Mouse (Mus musculus) embryonic facial prominence, embryonic 15.5 days (tissue): ENCODE data around the gene Clcnka. TPM values are rescaled to one million over a fixed set of nuclear protein-coding genes. Genes with fewer than 3 reads are reported as not detected.
A peak's percentile ranks its signal among the peaks of the same experiment; 100 is the strongest.

Experiments used
- ATAC-seq: fragments of 200-750 bp; cut with Nextera tagmentation; 2 replicates; pipeline ENCODE4 v1.8.0; 2017; ENCODE audit warnings: low read depth, moderate TSS enrichment; ENCODE audit not compliant: insufficient number of reproducible peaks, low FRiP score, low TSS enrichment
- H3K27ac ChIP-seq: fragments of 300-500 bp; sonication (generic); replicated peaks from 2 replicates; pipeline ENCODE4 v1.5.1; 2015; ENCODE audit warnings: mild to moderate bottlenecking, inconsistent platforms
- H3K27me3 ChIP-seq: fragments of 300-500 bp; sonication (generic); 2 replicates; pipeline ENCODE4 v1.6.1; 2015; ENCODE audit warnings: inconsistent platforms
- H3K36me3 ChIP-seq: fragments of 300-500 bp; sonication (generic); 2 replicates; pipeline ENCODE4 v1.6.1; 2015; ENCODE audit warnings: mild to moderate bottlenecking, inconsistent platforms
- H3K4me1 ChIP-seq: fragments of 300-500 bp; sonication (generic); 2 replicates; pipeline ENCODE4 v1.6.1; 2015; ENCODE audit warnings: inconsistent platforms
- H3K4me2 ChIP-seq: fragments of 300-500 bp; sonication (generic); replicated peaks from 2 replicates; pipeline ENCODE4 v1.6.1; 2015; ENCODE audit warnings: mild to moderate bottlenecking, inconsistent platforms
- H3K4me3 ChIP-seq: fragments of 300-500 bp; sonication (generic); replicated peaks from 2 replicates; pipeline ENCODE4 v1.5.1; 2015; ENCODE audit warnings: mild to moderate bottlenecking, inconsistent platforms
- H3K9ac ChIP-seq: fragments of 300-500 bp; sonication (generic); 2 replicates; pipeline ENCODE4 v1.6.1; 2015; ENCODE audit warnings: inconsistent platforms
- H3K9me3 ChIP-seq: fragments of 300-500 bp; sonication (generic); replicated peaks from 2 replicates; pipeline ENCODE4 v1.6.1; 2016; ENCODE audit warnings: inconsistent platforms
- WGBS: fragments of 180-500 bp; shearing (Covaris S2); methylation state at CpG from one replicate; pipeline ENCODE4 v1.1.7; 2015; 5-methylcytosine and 5-hydroxymethylcytosine counted together
- polyA plus RNA-seq: library from polyadenylated mRNA; unstranded; fragments of >200 nt; fragmentation: Nextera tagmentation; extraction: Ambion mirVana; gene quantifications from 2 replicates; pipeline ENCODE4 v1.2.1, GENCODE M21; 2015

Gene Clcnka
- polyA plus RNA-seq, 1 experiment from 2014 or later: 0.51 TPM

DNA sequence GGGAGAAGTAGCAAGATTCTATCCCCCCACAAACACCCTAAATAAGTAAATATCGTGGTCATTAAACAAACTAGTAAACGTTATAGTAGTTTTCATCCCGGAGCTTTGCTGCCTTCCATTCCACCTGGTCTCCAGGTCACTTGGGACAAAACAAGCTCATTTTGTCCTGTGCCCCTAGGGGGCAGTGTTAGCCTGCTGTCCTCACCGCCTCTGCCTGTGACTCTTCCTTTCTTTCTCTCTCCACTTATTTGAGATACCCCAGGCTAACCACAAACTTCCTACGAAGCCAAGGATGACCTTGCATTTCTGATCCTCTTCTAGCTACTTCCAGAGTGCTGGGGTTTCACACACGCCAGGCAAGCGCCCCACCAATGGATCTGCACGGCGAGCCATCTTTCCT lies 32.5 kb upstream of the Clcnka start:
- Histone ChIP-seq H3K4me2 (no peak overlapping the region), H3K4me3 (no peak overlapping the region), H3K27me3 (no peaks in the 10 kb centered on the region), H3K9me3 (no peaks in the 10 kb centered on the region), H3K9ac (no peak overlapping the region), H3K4me1 (peaks cover 12% of the 10 kb centered on the region), H3K36me3 (no peaks in the 10 kb centered on the region), H3K27ac (no peak overlapping the region)
- 41% methylated on average over 9 of the region's 9 CpGs for WGBS
- ATAC-seq: no peak

- WGBS: 52% methylated on average over 9 of the region's 9 CpGs
Observed at GRCm38 (mm10) chr4:141429847-141430246, 31.3 kb upstream of the Clcnka start.

GRCm38 (mm10) chr4:141429381-141429780 lies 30.9 kb upstream of the Clcnka start:
- ATAC-seq: no peak
- Histone ChIP-seq H3K27ac (no peak overlapping the region), H3K36me3 (no peaks in the 10 kb centered on the region), H3K4me3 (no peak overlapping the region), H3K4me2 (no peak overlapping the region), H3K9ac (no peak overlapping the region), H3K27me3 (0 out of 2 replicates have a peak, but pooled peaks cover 2% of the 10 kb centered on the region), H3K4me1 (peaks cover 23% of the 10 kb centered on the region), H3K9me3 (no peaks in the 10 kb centered on the region)
- 81% methylated on average over 6 of the region's 6 CpGs for WGBS

More at GRCm38 (mm10) chr4:141429847-141430246, 31.3 kb upstream of the Clcnka start:
- Histone ChIP-seq H3K4me3 (no peak overlapping the region), H3K36me3 (no peaks in the 10 kb centered on the region), H3K9ac (no peak overlapping the region), H3K9me3 (no peaks in the 10 kb centered on the region), H3K4me2 (no peak overlapping the region), H3K27ac (no peak overlapping the region), H3K4me1 (peaks cover 23% of the 10 kb centered on the region), H3K27me3 (0 out of 2 replicates have a peak, but pooled peaks cover 1% of the 10 kb centered on the region)
- ATAC-seq: no peak

GRCm38 (mm10) chr4:141427921-141428320 lies 29.4 kb upstream of the Clcnka start:
- Histone ChIP-seq H3K9me3 (no peaks in the 10 kb centered on the region), H3K9ac (no peak overlapping the region), H3K4me1 (peaks cover 21% of the 10 kb centered on the region), H3K27ac (no peak overlapping the region), H3K36me3 (no peaks in the 10 kb centered on the region), H3K27me3 (0 out of 2 replicates have a peak, but pooled peaks cover 2% of the 10 kb centered on the region), H3K4me2 (no peak overlapping the region), H3K4me3 (no peak overlapping the region)
- 87% methylated on average over 13 of the region's 13 CpGs for WGBS
- ATAC-seq: no peak

DNA sequence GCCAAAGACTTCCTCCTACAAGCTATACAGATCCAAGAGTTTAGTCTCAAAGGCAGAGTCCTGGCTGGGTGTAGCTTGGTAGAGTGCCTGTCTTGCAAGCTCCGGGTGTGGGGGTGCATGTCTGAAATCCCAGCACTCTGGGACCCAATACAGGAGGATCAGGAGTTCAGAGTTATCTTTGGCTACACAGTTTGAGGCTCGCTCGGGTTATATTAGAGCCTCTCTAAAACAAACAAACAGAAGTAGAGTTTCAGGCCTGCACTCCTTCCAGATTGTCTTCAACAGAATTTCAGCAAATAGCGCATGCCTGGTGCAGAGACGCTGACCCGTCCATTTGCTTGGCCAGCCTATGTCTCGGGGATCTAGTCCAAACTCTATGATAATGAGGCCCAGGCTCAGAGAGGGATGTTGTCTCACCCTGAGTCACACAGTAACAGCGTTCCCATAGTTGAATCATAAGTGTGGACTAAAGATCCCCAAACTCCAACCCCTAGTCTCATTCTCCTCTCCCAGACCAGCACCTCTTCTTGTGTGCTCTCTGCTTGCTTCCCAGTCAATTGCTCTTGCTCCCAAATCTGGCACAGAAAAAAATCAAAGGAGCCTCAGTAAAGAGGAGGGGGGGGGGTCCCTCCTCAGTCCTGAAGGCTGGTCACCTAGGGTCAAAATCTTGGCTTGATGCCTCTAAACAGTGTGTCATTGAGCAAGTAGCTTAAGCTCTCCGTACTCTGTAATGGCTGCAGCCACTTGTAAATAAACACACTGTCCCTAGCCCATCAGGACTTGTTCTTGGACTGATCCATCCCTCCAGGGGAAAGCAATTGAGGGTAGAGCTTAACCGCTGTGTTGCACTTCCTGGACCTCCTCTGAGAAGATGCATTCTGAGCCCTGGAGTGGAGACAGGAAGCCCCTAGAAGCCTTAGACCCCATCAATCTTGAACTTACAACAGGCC lies 28.5 kb upstream of the Clcnka start:
- 73% methylated on average over 10 of the region's 10 CpGs for WGBS
- no peak for ATAC-seq
- H3K9me3 ChIP-seq: no peaks in the 10 kb centered on the region
- no peak overlapping the region for H3K9ac ChIP-seq
- H3K4me3 ChIP-seq: no peak overlapping the region
- H3K4me2 ChIP-seq: 0 out of 2 replicates have a peak overlapping the region, but pooled peaks have one; percentile 90
- no peak overlapping the region for H3K27ac ChIP-seq
- 0 out of 2 replicates have a peak, but pooled peaks cover 2% of the 10 kb centered on the region for H3K27me3 ChIP-seq
- no peaks in the 10 kb centered on the region for H3K36me3 ChIP-seq
- peaks cover 19% of the 10 kb centered on the region for H3K4me1 ChIP-seq

DNA sequence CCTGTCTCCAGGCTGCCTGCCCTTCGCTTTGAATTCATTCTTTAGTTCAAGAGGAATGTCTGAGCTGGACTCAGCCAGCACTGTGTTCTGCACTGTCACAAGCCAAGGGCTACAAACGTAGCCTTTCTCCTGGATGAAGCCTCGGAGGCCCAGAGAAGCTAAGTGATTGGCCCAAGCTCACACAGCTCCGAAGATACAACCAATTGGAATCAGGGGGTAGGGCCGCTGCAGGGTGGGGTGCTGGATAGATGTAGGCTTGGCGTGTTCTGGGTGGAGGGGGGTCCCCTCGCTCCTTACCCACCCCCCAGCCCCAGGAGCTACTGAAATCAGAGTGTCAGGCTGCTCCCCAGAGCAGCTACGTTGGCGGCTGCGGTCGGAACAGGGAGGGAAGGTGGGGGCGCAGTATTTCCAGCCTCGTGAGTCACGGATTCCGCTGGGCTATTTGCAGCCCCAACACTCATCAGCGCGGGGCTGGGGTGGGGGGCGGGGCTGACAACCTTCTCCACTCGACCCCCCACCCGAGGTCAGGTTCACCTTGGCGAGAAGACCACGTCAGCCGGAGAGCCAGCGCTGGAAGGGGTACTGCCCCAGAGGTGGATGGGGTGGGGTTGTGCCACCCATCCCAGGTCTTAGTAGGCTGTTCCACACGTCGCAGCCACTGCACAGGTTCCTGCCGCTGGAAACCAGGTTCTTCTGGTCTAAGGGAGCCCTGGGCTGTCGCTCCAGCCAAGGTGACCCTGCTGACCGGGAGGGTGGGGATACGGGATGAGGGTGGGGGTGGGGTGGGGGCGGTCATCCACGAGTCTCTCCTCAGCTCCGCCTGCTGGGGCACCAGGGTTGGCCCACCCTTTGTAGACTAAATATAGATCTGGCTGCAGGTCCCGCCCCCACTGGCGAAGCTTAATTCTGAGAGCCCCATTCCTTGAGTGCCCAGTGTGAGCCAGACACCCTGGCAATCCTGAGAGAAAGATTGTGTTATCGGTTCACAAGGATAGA lies 27.3 kb upstream of the Clcnka start:
- H3K9me3 ChIP-seq: no peaks in the 10 kb centered on the region
- ATAC-seq: peak; percentile 88
- H3K27me3 ChIP-seq: 0 out of 2 replicates have a peak, but pooled peaks cover 2% of the 10 kb centered on the region
- 4% methylated on average over 36 of the region's 36 CpGs for WGBS
- H3K4me1 ChIP-seq: peaks cover 21% of the 10 kb centered on the region
- peak overlapping the region; percentile 5; the same call in 1 of the 2 replicates for H3K9ac ChIP-seq
- H3K4me3 ChIP-seq: peak overlapping the region; percentile 43
- peak overlapping the region; percentile 90 for H3K4me2 ChIP-seq
- no peaks in the 10 kb centered on the region for H3K36me3 ChIP-seq
- H3K27ac ChIP-seq: peak overlapping the region; percentile 60; the same call in 1 of the 2 replicates

- Histone ChIP-seq H3K4me1 (peaks cover 25% of the 10 kb centered on the region), H3K27me3 (0 out of 2 replicates have a peak, but pooled peaks cover 2% of the 10 kb centered on the region), H3K36me3 (no peaks in the 10 kb centered on the region), H3K9ac (no peak overlapping the region), H3K9me3 (no peaks in the 10 kb centered on the region), H3K4me2 (no peak overlapping the region), H3K27ac (no peak overlapping the region), H3K4me3 (no peak overlapping the region)
- ATAC-seq: no peak
- WGBS: 87% methylated on average over 13 of the region's 13 CpGs
Observed at GRCm38 (mm10) chr4:141423691-141424431, 25.3 kb upstream of the Clcnka start.

GRCm38 (mm10) chr4:141423288-141423687 lies 24.8 kb upstream of the Clcnka start:
- ATAC-seq: no peak
- Histone ChIP-seq H3K9ac (no peak overlapping the region), H3K4me2 (no peak overlapping the region), H3K27ac (no peak overlapping the region), H3K4me1 (peaks cover 25% of the 10 kb centered on the region), H3K36me3 (no peaks in the 10 kb centered on the region), H3K4me3 (no peak overlapping the region), H3K27me3 (0 out of 2 replicates have a peak, but pooled peaks cover 2% of the 10 kb centered on the region), H3K9me3 (no peaks in the 10 kb centered on the region)
- WGBS: 79% methylated on average over 5 of the region's 5 CpGs

GRCm38 (mm10) chr4:141422841-141423240 lies 24.3 kb upstream of the Clcnka start:
- Histone ChIP-seq H3K4me2 (no peak overlapping the region), H3K27me3 (0 out of 2 replicates have a peak, but pooled peaks cover 2% of the 10 kb centered on the region), H3K36me3 (no peaks in the 10 kb centered on the region), H3K4me1 (peaks cover 25% of the 10 kb centered on the region), H3K27ac (no peak overlapping the region), H3K4me3 (no peak overlapping the region), H3K9me3 (no peaks in the 10 kb centered on the region), H3K9ac (no peak overlapping the region)
- ATAC-seq: no peak
- WGBS: 79% methylated on average over 5 of the region's 5 CpGs

GRCm38 (mm10) chr4:141421423-141421822 lies 22.9 kb upstream of the Clcnka start:
- peaks cover 22% of the 10 kb centered on the region for H3K4me1 ChIP-seq
- WGBS: 58% methylated on average over 14 of the region's 14 CpGs

More at GRCm38 (mm10) chr4:141421423-141421822, 22.9 kb upstream of the Clcnka start:
- Histone ChIP-seq H3K4me2 (no peak overlapping the region), H3K36me3 (no peaks in the 10 kb centered on the region), H3K4me3 (no peak overlapping the region), H3K27me3 (0 out of 2 replicates have a peak, but pooled peaks cover 2% of the 10 kb centered on the region), H3K27ac (no peak overlapping the region; the same call in 1 of the 2 replicates), H3K9ac (no peak overlapping the region), H3K9me3 (no peaks in the 10 kb centered on the region)
- no peak for ATAC-seq
